Mouse (Mus musculus): ENCODE measurements around the gene Mptx2.
"Not testable (repeated sequence)": the region's sequence is repeated elsewhere in the genome, so short reads cannot be mapped to it uniquely, and the experiment has no call there.

Gene Mptx2

DNA sequence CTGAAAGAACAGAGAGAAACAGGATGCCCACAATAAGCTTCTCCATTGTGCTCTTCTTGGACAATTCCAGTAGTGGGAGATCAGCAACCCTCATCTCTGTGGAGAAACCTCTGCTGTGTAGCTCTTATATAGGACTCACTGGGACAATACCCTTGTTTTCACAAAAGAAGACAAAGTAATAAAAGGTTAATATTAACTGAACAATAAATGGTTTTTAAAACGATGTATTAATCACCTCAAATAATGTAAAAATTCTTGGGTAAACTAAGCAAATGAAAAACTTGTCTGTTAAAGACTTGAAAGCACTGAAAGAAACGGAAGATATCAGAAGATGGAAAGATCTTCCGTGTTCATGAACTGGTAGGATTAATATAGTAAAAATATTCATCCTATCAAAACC lies at the start of gene Mptx2:
Gene Mptx2, minus strand, starts transcription at position 101 of the 400 bp plus-strand sequence.
- no peak for DNase-seq

- DNase-seq, result no peak
Observed at GRCm38 (mm10) chr1:173326552-173326951, 49.0 kb upstream of the Mptx2 start.

GRCm38 (mm10) chr1:173325395-173325794 lies 47.8 kb upstream of the Mptx2 start:
- DNase-seq, result no peak

GRCm38 (mm10) chr1:173324961-173325360 lies 47.4 kb upstream of the Mptx2 start:
- DNase-seq, result no peak

DNA sequence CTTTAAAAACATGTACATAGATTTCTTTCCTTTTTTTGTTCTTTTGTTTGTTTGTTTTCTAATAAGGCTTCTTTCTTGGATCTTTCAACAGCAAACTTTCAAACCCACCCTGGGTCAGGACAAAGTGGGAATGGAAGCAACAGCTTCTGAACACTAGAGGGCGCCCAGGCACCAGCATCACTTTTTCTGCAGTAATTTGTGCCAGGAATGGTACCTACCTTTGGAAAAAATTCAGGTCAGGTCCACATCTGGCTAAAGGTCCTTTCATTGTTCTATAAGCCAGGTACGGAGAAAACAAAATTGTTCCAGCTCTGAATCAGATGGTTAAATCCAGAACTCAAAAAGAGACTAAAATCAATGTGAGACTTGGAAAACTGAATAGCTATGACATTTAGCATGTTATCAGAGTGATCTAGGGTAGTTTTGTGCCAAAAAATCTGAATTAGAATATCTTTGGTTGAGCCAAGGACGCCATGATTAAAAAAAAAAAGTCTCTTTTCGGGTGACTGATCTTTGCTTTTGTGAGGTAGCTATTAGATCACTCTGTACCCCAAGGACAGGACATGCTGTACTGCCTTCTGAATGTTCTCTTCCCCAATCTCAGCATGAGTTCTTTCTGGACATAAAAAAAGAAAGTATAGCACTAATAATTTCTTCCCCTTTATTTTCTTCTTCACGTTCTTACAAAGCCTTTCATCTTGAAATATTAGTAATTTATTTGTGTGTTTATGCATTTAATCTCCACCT lies 46.4 kb upstream of the Mptx2 start:
- DNase-seq, result peak; percentile 38

- no peak for DNase-seq
Observed at GRCm38 (mm10) chr1:173322249-173322627, 44.7 kb upstream of the Mptx2 start.

- DNase-seq, result no peak
Observed at GRCm38 (mm10) chr1:173321593-173322248, 44.1 kb upstream of the Mptx2 start.

DNA sequence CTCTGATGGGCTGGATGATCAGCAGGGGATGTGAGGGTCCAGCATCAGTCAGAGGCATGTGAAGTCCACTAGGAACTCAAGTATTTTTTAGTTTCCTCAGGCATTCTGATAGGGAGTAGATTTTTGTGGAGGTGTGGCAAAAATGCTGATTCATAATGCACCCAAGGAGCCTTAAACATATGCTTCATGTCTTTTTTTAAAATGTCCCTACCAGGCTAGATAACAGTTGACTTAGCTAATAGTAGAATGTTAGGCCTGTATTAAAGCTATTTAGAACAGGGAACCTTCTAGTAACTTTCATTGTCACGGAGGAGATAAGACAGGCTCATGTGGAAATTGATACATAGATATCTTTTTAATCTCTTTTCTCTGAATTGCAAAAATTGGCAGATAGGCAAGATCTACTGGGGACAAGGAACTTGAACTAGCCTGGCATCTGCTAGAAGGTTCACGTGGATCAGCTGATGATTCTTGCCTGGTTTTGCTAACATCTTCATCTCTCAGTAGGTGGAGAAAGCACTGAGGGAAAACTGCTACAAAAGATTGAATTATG lies 40.4 kb upstream of the Mptx2 start:
- DNase-seq, result no peak

DNA sequence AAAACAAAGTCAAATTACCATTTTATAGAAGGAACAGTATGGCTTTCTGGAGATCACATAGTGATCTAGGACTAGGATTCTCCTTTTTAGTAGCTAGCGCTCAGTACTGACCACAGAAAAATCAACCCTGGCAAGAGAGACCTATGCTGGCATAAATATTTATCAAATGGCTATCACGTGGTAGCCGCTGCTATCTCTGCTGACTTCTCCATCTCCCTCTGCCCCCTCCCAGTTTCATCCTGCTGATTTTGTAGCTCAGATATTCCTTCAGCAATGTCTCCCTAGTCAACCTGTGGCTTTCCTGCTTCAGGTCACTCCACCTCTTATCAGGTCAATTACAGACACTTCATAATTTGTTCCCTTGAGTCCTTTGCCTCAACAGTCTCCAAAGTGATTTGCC lies 38.1 kb upstream of the Mptx2 start:
- no peak for DNase-seq

- DNase-seq, result not testable (repeated sequence)
Observed at GRCm38 (mm10) chr1:173313535-173314050, 36.0 kb upstream of the Mptx2 start.

- DNase-seq, result not testable (repeated sequence)
Observed at GRCm38 (mm10) chr1:173302795-173303194, 25.2 kb upstream of the Mptx2 start.

DNA sequence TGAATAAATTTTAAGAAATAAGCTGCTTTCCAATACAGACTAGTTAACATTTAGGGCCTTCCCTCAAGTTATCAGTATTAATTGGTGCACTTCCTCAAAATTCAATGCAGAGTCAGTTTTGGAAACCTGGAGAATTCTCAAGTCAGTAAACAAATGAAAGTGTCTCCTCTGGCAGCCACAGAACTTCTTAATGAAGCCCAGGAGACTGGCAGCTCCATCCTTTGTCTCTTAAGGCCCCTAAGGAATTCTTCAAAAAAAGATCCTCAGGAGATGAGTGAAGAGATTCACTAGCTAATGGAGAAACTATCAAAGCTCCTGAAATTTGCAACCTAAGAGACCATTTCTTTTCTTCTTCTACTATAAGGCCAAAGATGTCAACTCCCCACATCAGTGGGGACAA lies 11.9 kb downstream of the Mptx2 start, which contains the start of gene Olfr418:
Gene Olfr418, plus strand, starts transcription at position 301 of the 400 bp plus-strand sequence.
- no peak for DNase-seq

GRCm38 (mm10) chr1:173249888-173250287 lies 27.7 kb downstream of the Mptx2 start:
- no peak for DNase-seq

- DNase-seq, result not testable (repeated sequence)
Observed at GRCm38 (mm10) chr1:173237004-173237403, 40.6 kb downstream of the Mptx2 start.

- no peak for DNase-seq
Observed at GRCm38 (mm10) chr1:173227081-173227480, 50.5 kb downstream of the Mptx2 start, which contains the start of gene Fcer1a. Gene Fcer1a, minus strand, starts transcription at chr1:173227214.

Measured in right cerebral cortex, postnatal 14 days (tissue).